Mouse (Mus musculus) gastrocnemius, postnatal 14 days (tissue): ENCODE data around the gene Xrra1. TPM values are rescaled to one million over a fixed set of nuclear protein-coding genes. Genes with fewer than 3 reads are reported as not detected.
"Not testable (repeated sequence)": the region's sequence is repeated elsewhere in the genome, so short reads cannot be mapped to it uniquely, and the experiment has no call there.

ENCODE experiments used
- DNase-seq: peaks from one replicate; pipeline ENCODE4 v3.0.0; 2021; ENCODE audit warnings: mixed read lengths
- intact Hi-C: fragments of 180-260 bp; cut with DNase I; formaldehyde crosslinking; loops from one replicate; pipeline ENCODE4 v1.15.1; 2025; ENCODE audit warnings: low total_unique reads
- long read RNA-seq, 2 experiments: library from polyadenylated mRNA; stranded (forward); transcript quantifications; one replicate each; pipeline ENCODE4 v2.0.0; 2021
- total RNA-seq, 2 experiments: library from RNA; stranded (reverse); gene quantifications; 2 replicates each; pipeline ENCODE4 v1.2.3; 2021

Gene Xrra1
- total RNA-seq = 1 to 10 TPM in 1 of 2 experiments, under 1 TPM in 1; 0.47 to 1.4 TPM
- long read RNA-seq, experiment 1 = 0 reads
- long read RNA-seq, experiment 2 = 0 reads

GRCm38 (mm10) chr7:99858813-99859585 lies at the start of gene Xrra1:
Xrra1 (plus strand) TSS chr7:99859116.
- intact Hi-C loops = no loop called here
- DNase-seq = peak; percentile 96

- DNase-seq = no peak
- intact Hi-C loops = loop anchor here (5.0 kb wide), 1 partner anchor 66 kb away; no protein-coding TSS in a partner anchor
Observed at GRCm38 (mm10) chr7:99810814-99811213, 48.1 kb upstream of the Xrra1 start.

GRCm38 (mm10) chr7:99811661-99812060 lies 47.3 kb upstream of the Xrra1 start:
- intact Hi-C loops = loop anchor here (5.0 kb wide), 1 partner anchor 66 kb away; no protein-coding TSS in a partner anchor
- no peak for DNase-seq

GRCm38 (mm10) chr7:99813394-99813793 lies 45.5 kb upstream of the Xrra1 start:
- intact Hi-C loops = loop anchor here (5.0 kb wide), 1 partner anchor 64 kb away; no protein-coding TSS in a partner anchor
- no peak for DNase-seq

- DNase-seq, intact Hi-C loops: not testable (repeated sequence)
Observed at GRCm38 (mm10) chr7:99818181-99818725, 40.7 kb upstream of the Xrra1 start.

- intact Hi-C loops = no loop called here
- DNase-seq = no peak
Observed at GRCm38 (mm10) chr7:99821953-99822352, 37.0 kb upstream of the Xrra1 start.

GRCm38 (mm10) chr7:99822426-99822825 lies 36.5 kb upstream of the Xrra1 start:
- DNase-seq = no peak
- intact Hi-C loops = no loop called here

GRCm38 (mm10) chr7:99823045-99823663 lies 35.8 kb upstream of the Xrra1 start:
- DNase-seq = no peak
- intact Hi-C loops = no loop called here

GRCm38 (mm10) chr7:99824649-99825483 lies 34.0 kb upstream of the Xrra1 start:
- intact Hi-C loops = loop anchor here (5.0 kb wide), 1 partner anchor 37 kb away; the partner anchor contains the start of gene Spcs2
- no peak for DNase-seq

GRCm38 (mm10) chr7:99825511-99825910 lies 33.4 kb upstream of the Xrra1 start:
- DNase-seq = no peak
- intact Hi-C loops = loop anchor here (5.0 kb wide), 1 partner anchor 37 kb away; the partner anchor contains the start of gene Spcs2

GRCm38 (mm10) chr7:99826096-99826495 lies 32.8 kb upstream of the Xrra1 start:
- intact Hi-C loops = loop anchor here (5.0 kb wide), 1 partner anchor 36 kb away; the partner anchor contains the start of gene Spcs2
- DNase-seq = no peak

GRCm38 (mm10) chr7:99828083-99828570 lies 30.8 kb upstream of the Xrra1 start, which contains the start of gene Neu3:
Neu3 (minus strand) TSS chr7:99828417.
- intact Hi-C loops = loop anchor here (5.0 kb wide), 1 partner anchor 34 kb away; the partner anchor contains the start of gene Spcs2
- DNase-seq = peak; percentile 97

GRCm38 (mm10) chr7:99833115-99833845 lies 25.6 kb upstream of the Xrra1 start:
- DNase-seq = no peak
- intact Hi-C loops = no loop called here

- intact Hi-C loops = no loop called here
- DNase-seq = no peak
Observed at GRCm38 (mm10) chr7:99833846-99834222, 25.1 kb upstream of the Xrra1 start.

- intact Hi-C loops = no loop called here
- DNase-seq = no peak
Observed at GRCm38 (mm10) chr7:99834314-99834853, 24.5 kb upstream of the Xrra1 start.

- intact Hi-C loops = no loop called here
Observed at GRCm38 (mm10) chr7:99836781-99837180, 22.1 kb upstream of the Xrra1 start.

GRCm38 (mm10) chr7:99837358-99838071 lies 21.4 kb upstream of the Xrra1 start:
- intact Hi-C loops = no loop called here
- no peak for DNase-seq

More at GRCm38 (mm10) chr7:99836781-99837180, 22.1 kb upstream of the Xrra1 start:
- DNase-seq = no peak
